Mouse (Mus musculus): ENCODE measurements at regions not wholly inside any gene's neighbourhood (a gene's known extent, or its start where the extent isn't known, plus 50 kb on each side); places are given as distances from the start of the nearest gene placed in this dataset.

DNA sequence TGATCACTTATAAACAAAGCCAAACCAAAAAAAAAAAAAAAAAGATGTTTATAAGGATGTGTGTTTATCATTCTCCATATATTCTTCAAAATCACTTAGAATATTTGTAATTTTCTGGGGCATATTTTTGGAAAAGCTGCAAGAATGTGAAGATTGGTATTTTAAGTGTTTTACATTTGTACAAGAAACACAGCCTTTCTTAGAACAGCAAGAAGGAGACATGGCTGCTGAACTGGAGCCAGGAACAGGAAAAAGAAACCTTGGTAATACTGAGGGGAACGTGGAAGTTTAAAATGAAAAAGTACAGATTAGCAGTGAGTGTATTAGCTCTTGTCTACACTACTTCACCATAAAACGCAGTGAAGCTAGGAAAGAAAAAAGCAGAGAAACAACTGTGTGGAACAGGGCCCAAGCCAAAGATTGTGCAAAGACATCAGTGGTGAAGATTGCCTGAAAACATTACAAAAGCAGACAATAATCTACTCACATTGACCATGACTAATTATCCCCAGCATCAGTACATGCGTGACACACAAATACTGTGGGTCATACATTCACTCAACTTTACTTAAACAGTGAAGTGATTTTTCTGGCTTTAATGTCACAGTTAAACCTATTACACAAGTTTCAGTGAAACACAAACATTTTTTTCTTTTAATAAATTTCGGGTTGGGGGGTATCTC, 122.8 kb upstream of the Vegfc start:
- no peak for DNase-seq (ENCODE audit: extremely low spot score in 1 of 2, low spot score in 1 of 2)

DNA sequence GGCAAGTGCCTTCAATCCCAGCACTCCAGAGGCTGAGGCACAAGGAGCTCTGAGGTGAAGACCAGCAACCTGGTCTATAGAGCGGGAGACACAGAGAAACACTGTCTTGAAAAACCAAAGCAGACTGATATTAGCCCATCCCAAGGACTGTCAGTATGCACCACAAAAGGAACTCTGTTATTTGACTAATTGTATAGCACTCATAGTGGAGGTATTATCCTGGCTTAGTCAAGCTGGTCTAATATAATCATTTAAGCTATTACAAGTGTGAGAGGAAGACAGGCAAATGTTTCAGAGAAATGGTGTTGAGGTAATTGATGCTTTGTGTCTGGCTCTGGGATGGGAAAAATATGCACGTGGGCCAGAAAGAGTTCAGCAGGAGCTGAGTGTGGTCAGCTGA, 121.3 kb upstream of the Vegfc start:
- no peak for DNase-seq (ENCODE audit: extremely low spot score in 1 of 2, low spot score in 1 of 2)

DNA sequence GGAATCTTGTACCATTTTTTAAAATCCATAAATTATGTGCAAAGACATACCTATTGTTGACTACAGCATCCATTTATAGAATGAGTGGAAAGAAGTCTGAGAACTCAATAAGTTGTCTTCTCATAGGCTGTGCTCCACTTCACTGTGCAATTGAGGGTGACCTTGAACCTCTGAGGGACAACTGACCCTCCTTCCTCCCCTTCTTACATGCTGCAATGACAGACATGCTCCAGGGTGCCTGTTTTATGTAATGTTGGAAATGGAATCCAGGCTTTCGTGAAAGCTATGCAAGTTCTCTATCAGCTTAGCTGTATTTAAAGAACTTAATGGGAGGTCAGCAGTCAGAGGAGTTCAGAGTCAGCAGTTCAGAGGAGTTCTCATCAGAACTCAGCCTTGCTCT, 118.9 kb upstream of the Vegfc start:
- DNase-seq (ENCODE audit: extremely low spot score in 1 of 2, low spot score in 1 of 2) = no peak

DNA sequence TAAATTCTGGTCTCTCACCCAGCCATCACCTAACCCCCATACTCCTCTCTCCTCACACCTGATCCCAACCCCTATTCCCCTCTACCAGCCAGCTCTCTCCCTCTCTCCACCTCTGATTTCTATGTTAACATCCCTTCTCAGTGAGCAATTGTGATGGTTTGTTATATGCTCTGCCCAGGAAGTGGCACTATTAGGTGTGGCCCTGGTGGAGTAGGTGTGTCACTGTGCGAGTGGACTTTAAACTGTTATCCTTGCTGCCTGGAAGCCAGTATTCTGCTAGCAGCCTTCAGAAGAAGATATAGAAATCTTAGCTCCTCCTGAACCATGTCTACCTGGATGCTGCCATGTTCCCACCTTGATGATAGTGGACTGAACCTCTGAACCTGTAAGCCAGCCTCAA, 114.4 kb upstream of the Vegfc start:
- DNase-seq (ENCODE audit: extremely low spot score in 1 of 2, low spot score in 1 of 2) = no peak

DNA sequence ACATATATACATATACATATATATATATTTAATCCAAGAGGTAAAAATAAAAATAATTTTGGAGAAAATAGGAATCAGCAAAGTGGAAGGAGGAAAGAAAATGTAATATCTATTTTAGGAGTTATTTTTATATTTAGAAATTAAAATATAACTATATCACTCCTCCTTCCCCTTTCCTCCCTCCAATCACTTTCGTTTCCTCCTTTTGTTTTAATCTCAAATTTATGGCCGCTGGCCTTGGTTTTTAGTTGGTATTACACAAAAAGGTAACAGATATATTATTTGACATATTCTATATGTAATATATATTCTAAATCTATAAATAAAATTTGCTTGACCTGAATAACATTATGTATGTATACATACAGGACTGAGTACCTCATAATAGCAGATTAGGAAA, 93.1 kb upstream of the Vegfc start:
- DNase-seq (ENCODE audit: extremely low spot score in 1 of 2, low spot score in 1 of 2) = no peak

DNA sequence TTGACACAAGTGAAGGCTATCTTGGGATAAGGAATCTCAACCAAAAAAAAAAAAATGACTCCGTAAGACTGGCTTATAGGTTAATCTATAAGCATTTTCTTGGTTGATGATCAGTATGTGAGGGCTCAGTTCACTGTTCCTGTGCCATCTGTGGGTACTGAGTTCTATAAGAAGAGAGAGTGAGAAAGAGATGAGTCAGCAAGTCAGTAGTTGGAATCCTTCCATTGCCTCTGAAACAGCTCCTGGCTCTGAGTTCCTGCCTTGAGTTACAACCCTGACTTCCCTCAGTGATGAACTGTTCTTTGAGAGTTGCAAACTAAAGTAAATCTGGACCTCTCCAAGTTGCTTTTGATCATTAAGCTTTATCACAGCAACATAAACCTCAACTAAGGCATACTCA, 91.7 kb upstream of the Vegfc start:
- DNase-seq (ENCODE audit: extremely low spot score in 1 of 2, low spot score in 1 of 2) = no peak

DNA sequence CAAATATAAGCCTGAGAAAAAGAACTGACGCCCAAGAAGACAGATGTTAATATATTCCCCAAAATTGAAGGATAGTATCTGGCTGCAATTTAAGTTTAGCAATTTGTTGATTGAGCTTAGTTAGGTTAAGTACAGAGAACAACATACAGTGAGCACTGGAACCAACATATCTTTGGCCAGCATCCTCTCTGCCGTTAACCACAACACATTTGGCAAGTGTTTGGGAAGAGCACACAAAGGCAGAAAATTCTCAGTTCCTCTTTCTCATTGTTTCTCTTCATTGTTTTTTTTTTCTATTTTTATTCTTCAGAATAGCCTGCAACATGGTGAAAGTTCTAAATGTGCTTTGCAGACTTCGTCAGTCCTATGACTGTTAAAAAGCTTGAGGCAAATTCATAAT, 83.2 kb upstream of the Vegfc start:
- DNase-seq (ENCODE audit: extremely low spot score in 1 of 2, low spot score in 1 of 2) = no peak

DNA sequence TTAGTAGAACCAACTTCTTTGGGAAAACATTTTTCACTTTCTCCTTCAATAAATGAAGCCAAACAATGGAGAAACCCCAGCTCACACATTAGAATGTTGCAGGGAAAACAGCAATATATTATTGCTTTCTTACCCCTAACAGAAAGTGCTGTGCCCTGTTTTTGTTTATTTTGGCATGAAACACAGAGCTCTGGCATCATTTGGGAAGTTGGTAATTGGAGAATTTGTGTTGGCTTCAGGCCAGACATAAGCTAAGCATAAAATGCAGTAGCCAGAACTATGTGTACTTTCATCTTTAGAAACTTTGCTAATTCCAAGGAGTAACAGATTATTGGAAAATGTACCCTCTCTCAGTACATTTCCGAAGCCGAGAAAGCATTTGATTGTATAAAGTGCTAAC, 79.9 kb upstream of the Vegfc start:
- DNase-seq (ENCODE audit: extremely low spot score in 1 of 2, low spot score in 1 of 2) = no peak

DNA sequence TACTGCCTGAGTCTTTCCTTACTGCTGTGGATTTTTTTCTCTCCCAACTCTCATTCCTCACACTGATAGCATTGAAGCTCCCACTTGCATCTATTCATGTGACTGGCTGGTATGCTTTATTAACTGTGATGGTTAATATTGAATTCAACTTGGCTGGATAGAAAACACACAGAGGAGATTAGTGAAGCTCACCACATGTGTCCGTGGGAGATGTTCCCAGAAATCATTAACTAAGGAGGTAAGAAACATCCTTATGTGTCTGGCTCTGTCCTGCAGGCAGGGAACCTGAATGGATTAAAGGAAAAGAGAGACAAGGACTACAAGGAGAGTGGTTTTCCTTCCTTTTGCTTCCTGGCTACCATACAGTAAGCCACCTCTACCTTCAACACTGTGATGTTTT, 74.5 kb upstream of the Vegfc start:
- DNase-seq (ENCODE audit: extremely low spot score in 1 of 2, low spot score in 1 of 2) = no peak

DNA sequence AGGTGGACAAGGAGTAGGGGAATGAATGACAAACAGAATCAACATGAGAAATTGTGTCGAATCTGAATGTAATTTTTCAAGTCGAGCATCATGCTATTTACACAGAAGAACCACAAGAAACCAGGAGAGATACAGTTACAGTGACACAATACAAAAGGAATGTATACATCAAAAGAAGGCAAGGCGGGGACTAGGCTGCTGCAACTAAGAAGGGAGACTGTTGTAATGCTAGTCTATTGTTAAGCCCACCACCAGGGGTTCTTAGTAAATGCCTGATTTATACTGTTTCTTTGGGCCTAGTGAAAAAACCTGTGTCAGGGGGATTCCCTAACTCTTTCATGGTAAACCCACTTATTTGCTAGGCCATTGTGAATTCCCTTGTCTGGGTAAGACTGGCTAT, 63.3 kb upstream of the Vegfc start:
- no peak for DNase-seq (ENCODE audit: extremely low spot score in 1 of 2, low spot score in 1 of 2)

DNA sequence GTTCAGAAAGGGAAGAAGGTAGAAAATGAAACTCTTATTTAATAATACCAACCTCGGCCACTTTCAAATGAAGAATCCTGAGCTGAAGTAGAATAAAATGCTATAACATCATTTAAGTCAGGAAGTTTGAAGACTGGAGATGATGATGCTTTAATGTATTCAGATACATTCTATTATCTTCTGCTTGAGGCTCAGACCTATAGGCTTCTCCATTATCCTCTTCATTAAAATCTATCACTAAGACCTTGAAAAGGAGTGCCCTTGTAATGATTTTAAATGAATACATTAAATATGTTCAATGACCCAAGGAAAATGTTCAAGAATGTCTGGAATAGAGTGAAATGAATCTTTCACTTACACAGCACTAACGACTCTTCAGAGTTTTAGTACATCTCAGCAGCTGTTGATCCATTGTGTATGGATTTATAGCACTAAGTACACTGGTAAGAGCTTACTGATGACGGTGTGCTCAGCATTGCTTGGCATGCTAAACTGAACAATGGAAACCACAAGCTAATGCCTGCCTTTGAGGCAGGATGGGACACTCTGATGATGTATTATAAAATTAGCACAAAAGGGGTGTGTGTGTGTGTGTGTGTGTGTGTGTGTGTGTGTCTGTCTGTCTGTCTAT, 58.8 kb upstream of the Vegfc start:
- DNase-seq (ENCODE audit: extremely low spot score in 1 of 2, low spot score in 1 of 2) = no peak

Measured in layer of hippocampus, postnatal 25 days (tissue).